Mouse (Mus musculus) liver, embryonic 14.5 days (tissue): ENCODE data around the gene Tacc2.

Experiments
- CTCF ChIP-seq: IDR thresholded peaks from 2 replicates; pipeline ENCODE4 v1.5.1; 2016; ENCODE audit warnings: antibody characterized with exemption, low read depth, control low read depth
- EP300 ChIP-seq: IDR thresholded peaks from 2 replicates; pipeline ENCODE4 v1.6.1; 2016; ENCODE audit warnings: antibody characterized with exemption, low read depth

- no peak for TF ChIP-seq CTCF
- TF ChIP-seq EP300, result no peak
These were observed 69.5 kb downstream of the Tacc2 start for GRCm38 (mm10) chr7:130646762-130647139.
